Mouse (Mus musculus) lung, embryonic 14.5 days (tissue): ENCODE measurements around the gene Skiv2l. TPM values are rescaled to one million over a fixed set of nuclear protein-coding genes. Genes with fewer than 3 reads are reported as not detected.
"Not testable (repeated sequence)": the region's sequence is repeated elsewhere in the genome, so short reads cannot be mapped to it uniquely, and the experiment has no call there.

Source experiments
- ATAC-seq: fragments of 200-750 bp; cut with Nextera tagmentation; 2 replicates; pipeline ENCODE4 v1.8.0; 2017; ENCODE audit warnings: mild to moderate bottlenecking, moderate TSS enrichment, moderate library complexity; ENCODE audit not compliant: insufficient read depth
- DNase-seq: peaks from one replicate; pipeline ENCODE4 v3.0.0-alpha.2; 2015
- H3K27ac ChIP-seq: fragments of 300-500 bp; sonication (generic); 2 replicates; pipeline ENCODE4 v1.5.1; 2014; ENCODE audit warnings: low read depth, mild to moderate bottlenecking, moderate library complexity
- H3K27me3 ChIP-seq: fragments of 300-500 bp; sonication (generic); 2 replicates; pipeline ENCODE4 v1.6.1; 2014; ENCODE audit warnings: low read length, control low read depth; ENCODE audit not compliant: insufficient read depth
- H3K36me3 ChIP-seq: fragments of 300-500 bp; sonication (generic); 2 replicates; pipeline ENCODE4 v1.6.1; 2014; ENCODE audit warnings: control low read depth; ENCODE audit not compliant: insufficient read depth
- H3K4me1 ChIP-seq: fragments of 300-500 bp; sonication (generic); 2 replicates; pipeline ENCODE4 v1.6.1; 2014; ENCODE audit warnings: antibody characterized with exemption, control low read depth; ENCODE audit not compliant: insufficient read depth
- H3K4me2 ChIP-seq: fragments of 300-500 bp; sonication (generic); 2 replicates; pipeline ENCODE4 v1.6.1; 2014; ENCODE audit warnings: mild to moderate bottlenecking
- H3K4me3 ChIP-seq: fragments of 300-500 bp; sonication (generic); 2 replicates; pipeline ENCODE4 v1.5.1; 2014; ENCODE audit warnings: low read depth, low read length
- H3K9ac ChIP-seq: fragments of 300-500 bp; sonication (generic); 2 replicates; pipeline ENCODE4 v1.6.1; 2014
- H3K9me3 ChIP-seq: fragments of 300-500 bp; sonication (generic); 2 replicates; pipeline ENCODE4 v1.6.1; 2016; ENCODE audit warnings: low read depth, low read length, control low read depth
- CTCF ChIP-seq: IDR thresholded peaks from 2 replicates; pipeline ENCODE4 v1.5.1; 2016; ENCODE audit warnings: antibody characterized with exemption, low read depth
- WGBS: fragments of 180-500 bp; shearing (Covaris S2); extraction: QIAGEN DNeasy Blood & Tissue Kit; methylation state at CpG from one replicate; pipeline ENCODE4 v1.1.7; 2014; 5-methylcytosine and 5-hydroxymethylcytosine counted together
- polyA plus RNA-seq: library from polyadenylated mRNA; unstranded; fragments of >200 nt; fragmentation: Nextera tagmentation; extraction: Ambion mirVana; gene quantifications from 2 replicates; pipeline ENCODE4 v1.2.1, GENCODE M21; 2014

Gene Skiv2l
- polyA plus RNA-seq, 1 experiment from 2014 or later = 50.3 TPM

DNA sequence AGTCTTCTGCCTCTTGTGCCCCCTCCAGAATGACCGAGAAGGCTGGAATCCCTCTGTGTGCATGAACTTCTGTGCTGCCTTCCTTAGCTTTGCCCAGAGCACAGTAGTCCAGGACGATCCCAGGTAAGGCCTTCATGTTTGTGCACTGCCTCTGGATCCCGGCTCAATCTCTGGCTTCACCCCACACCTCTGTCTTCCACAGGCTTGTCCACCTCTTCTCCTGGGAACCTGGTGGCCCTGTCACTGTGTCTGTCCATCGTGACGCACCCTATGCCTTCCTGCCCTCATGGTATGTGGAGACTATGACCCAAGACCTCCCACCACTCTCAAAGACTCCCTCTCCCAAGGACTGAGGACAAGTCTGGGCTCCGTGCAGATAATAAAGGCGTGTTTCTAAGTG lies 11.2 kb downstream of the Skiv2l start:
- WGBS = 86% methylated on average over 7 of the region's 7 CpGs
- Histone ChIP-seq H3K4me2 (no peak overlapping the region), H3K36me3 (peaks cover 55% of the 10 kb centered on the region), H3K27me3 (no peaks in the 10 kb centered on the region), H3K9me3 (no peaks in the 10 kb centered on the region), H3K4me3 (no peak overlapping the region), H3K27ac (no peak overlapping the region), H3K4me1 (no peaks in the 10 kb centered on the region), H3K9ac (no peak overlapping the region)
- DNase-seq = no peak
- no peak for ATAC-seq
- no peak for TF ChIP-seq CTCF

DNA sequence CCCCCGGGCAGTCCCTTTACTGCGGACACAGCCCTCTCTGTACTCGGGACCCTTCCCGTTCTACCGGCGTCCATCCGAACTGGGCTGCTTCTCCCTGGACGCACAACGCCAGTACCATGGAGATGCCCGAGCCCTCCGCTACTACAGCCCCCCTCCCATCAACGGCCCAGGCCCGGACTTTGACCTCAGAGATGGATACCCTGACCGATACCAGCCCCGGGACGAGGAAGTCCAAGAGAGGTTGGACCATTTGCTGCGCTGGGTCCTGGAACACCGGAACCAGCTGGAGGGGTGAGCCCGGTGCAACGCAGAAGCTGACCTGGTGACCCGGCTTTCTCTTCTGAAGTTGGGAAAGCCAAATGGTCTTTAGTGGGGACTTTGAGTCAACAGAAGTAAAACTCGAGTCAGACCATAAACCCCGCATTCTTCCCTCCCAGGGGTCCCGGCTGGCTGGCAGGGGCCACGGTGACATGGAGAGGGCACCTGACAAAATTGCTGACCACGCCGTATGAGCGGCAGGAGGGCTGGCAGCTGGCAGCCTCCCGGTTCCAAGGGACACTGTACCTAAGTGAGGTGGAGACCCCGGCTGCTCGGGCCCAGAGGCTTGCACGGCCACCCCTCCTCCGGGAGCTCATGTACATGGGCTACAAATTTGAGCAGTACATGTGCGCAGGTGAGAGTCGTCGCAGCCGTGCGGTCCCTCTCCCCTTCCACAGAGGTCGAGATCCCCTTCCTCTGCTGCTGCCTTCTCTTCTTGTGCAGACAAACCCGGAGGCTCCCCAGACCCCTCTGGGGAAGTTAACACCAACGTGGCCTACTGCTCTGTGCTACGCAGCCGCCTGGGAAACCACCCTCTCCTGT lies 12.3 kb downstream of the Skiv2l start:
- H3K27me3 ChIP-seq = no peaks in the 10 kb centered on the region
- H3K27ac ChIP-seq = peak overlapping the region; percentile 61; the same call in 1 of the 2 replicates
- peak overlapping the region; percentile 66 for H3K9ac ChIP-seq
- H3K4me1 ChIP-seq = no peaks in the 10 kb centered on the region
- no peak for TF ChIP-seq CTCF
- no peak for DNase-seq
- peak overlapping the region; percentile 90 for H3K4me2 ChIP-seq
- H3K4me3 ChIP-seq = peak overlapping the region; percentile 78
- 33% methylated on average over 43 of the region's 43 CpGs for WGBS
- ATAC-seq = peak; percentile 13
- H3K9me3 ChIP-seq = no peaks in the 10 kb centered on the region
- peaks cover 46% of the 10 kb centered on the region for H3K36me3 ChIP-seq

DNA sequence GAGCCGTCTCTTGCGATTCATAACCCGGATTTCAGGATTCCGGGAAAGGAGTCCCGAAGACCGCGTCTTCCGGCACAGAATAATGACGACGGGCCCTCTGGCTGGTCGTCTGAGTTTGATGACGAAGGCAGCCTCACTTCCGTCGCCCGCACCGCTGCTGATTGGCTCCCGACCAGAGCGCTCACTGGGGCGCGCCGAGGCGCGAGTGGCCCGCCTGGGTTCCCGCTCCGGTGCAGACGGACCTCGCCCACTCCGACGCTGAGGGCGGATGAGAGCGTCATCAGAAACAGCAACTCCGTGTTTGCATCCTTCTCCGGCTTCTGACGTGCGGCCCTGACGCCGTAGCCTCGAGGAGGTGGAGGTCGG lies 13.2 kb downstream of the Skiv2l start, which contains the start of the genes Stk19 and Dxo:
Gene Stk19, minus strand, starts transcription at position 90 of the 366 bp plus-strand sequence.
Gene Dxo, plus strand, starts transcription at position 164 of the 366 bp plus-strand sequence.
- H3K4me1 ChIP-seq = no peaks in the 10 kb centered on the region
- ATAC-seq (peak; percentile 90), DNase-seq (peak; percentile 99)
- no peaks in the 10 kb centered on the region for H3K9me3 ChIP-seq
- TF ChIP-seq CTCF = no peak
- H3K36me3 ChIP-seq = peaks cover 41% of the 10 kb centered on the region
- WGBS = under 1% methylated on average over 40 of the region's 40 CpGs
- no peaks in the 10 kb centered on the region for H3K27me3 ChIP-seq
- H3K4me2 ChIP-seq = peak within 1 kb of the TSS; percentile 90
- peak within 1 kb of the TSS; percentile 61; the same call in 1 of the 2 replicates for H3K27ac ChIP-seq
- peak within 1 kb of the TSS; percentile 66 for H3K9ac ChIP-seq
- H3K4me3 ChIP-seq = peak within 1 kb of the TSS; percentile 78

DNA sequence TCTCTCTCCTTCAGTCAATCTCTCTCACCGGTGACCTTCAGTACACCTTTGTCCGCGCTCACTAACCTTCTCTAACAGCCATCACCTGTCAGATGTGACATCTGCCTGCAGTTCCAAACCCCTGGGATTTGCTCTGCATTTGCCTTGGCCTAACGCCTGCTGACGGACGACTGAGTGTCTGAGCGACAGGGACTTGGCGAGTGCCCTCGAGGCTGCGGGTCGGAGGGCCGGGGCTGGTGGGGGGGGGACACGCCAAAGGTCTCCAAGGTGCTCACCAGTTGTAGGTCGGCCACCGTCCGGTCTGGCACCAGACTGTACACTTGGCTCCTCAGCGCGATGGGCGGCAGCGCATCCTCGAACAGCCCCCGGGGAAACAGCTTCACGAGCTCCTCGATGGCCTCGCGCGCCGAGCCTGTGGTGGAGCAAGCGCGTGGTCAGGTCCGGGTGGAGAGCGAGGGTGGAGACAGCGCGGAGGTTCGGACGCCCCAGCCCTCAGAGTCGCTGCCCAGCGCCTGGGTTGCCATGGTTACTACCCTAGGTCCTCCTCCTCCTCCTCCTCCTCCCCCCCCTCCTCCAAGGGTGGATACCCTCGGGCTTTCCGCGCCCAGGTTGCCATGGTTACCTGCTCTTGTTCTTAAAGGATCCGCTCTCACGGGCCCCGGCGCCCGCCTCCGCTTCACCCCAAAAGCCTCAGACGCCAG lies 13.7 kb downstream of the Skiv2l start:
- Histone ChIP-seq H3K4me1 (no peaks in the 10 kb centered on the region), H3K27me3 (no peaks in the 10 kb centered on the region), H3K4me3 (peak overlapping the region; percentile 78), H3K9me3 (no peaks in the 10 kb centered on the region), H3K9ac (peak overlapping the region; percentile 66), H3K27ac (peak overlapping the region; percentile 48; the same call in 1 of the 2 replicates), H3K4me2 (peak overlapping the region; percentile 90), H3K36me3 (peaks cover 38% of the 10 kb centered on the region)
- DNase-seq (no peak), ATAC-seq (peak; percentile 85)
- WGBS = 4% methylated on average over 39 of the region's 48 CpGs
- no peak for TF ChIP-seq CTCF

DNA sequence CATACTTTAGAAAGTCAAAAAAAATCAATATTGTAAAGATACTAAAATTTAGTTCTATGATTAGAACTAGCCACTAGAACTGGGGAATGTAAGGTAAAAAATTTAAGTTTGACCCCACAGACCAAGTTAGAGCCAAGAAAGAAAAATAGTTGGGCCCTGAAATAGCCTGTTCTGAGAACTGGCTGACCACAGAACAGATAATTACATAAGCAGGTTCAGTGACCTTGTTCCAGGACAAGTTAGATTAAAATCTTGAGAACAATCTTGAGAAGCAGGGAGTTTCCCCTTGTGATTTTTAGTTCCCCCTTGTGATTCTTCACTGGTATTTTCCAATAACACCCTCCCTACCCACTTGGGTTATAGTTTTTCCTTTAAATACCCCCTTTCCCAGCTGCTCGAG lies 19.2 kb downstream of the Skiv2l start:
- H3K36me3 ChIP-seq = peaks cover 39% of the 10 kb centered on the region
- not testable (repeated sequence) for H3K4me1 ChIP-seq, H3K9me3 ChIP-seq, ATAC-seq, H3K27ac ChIP-seq, DNase-seq, H3K4me3 ChIP-seq, H3K9ac ChIP-seq, H3K27me3 ChIP-seq, H3K4me2 ChIP-seq
- 83% methylated on average over 1 of the region's 1 CpGs for WGBS

DNA sequence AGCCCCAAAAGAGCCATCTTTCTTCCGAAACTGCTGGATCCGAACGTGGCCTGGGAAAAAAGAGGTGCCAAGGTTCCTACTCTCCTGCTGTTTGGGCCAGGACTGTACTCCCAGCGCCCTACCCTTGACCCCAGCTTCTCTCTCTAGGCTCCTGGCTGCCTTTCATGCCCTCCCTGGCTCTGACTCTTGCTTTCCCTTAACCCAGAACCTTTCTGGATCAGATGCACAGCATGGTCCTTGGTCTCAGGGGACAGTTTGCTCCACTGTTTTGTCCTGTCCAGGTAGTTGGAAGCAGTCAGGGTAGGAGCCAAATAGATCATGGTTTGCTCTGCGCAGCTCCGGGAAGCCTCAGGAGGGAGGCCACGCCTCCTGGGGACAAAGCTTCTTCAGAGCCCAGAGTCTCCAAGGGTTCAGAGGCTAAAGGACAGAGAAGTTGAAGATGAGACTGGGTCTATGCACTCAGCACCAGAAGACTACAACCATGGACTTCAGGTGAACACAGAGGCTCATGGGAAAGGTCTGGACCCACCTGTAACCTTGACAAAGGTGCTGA lies 35.1 kb downstream of the Skiv2l start:
- no peak overlapping the region for H3K4me2 ChIP-seq
- H3K36me3 ChIP-seq = no peaks in the 10 kb centered on the region
- ATAC-seq (no peak), DNase-seq (no peak)
- no peak overlapping the region for H3K9ac ChIP-seq
- H3K4me1 ChIP-seq = no peaks in the 10 kb centered on the region
- H3K27me3 ChIP-seq = no peaks in the 10 kb centered on the region
- no peaks in the 10 kb centered on the region for H3K9me3 ChIP-seq
- TF ChIP-seq CTCF = no peak
- 77% methylated on average over 7 of the region's 7 CpGs for WGBS
- no peak overlapping the region for H3K27ac ChIP-seq
- no peak overlapping the region for H3K4me3 ChIP-seq

DNA sequence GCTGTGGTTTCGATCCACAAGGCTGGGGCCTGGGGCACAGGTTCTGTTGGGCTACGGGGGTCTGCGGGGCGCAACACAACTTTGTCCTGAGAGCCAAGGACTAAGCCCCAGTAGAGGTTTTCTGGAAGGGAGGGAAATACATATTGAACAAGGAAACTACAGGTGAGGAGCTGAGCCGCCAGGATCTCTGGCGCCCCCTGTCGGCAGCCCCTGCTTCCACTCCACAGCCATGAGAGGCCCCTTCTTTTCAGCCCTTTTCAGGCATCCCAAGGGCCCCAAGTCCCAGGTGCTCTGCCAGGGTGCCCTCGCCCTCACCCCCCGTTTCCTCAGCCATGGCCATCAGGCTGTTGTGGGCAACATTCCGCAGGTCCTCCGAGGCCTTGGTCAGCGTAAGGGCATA lies 36.3 kb downstream of the Skiv2l start:
- DNase-seq = peak; percentile 41
- not testable (repeated sequence) for ATAC-seq, H3K9ac ChIP-seq, H3K4me1 ChIP-seq, H3K27me3 ChIP-seq, H3K27ac ChIP-seq, H3K4me2 ChIP-seq, H3K36me3 ChIP-seq, H3K9me3 ChIP-seq, H3K4me3 ChIP-seq
- WGBS = 62% methylated on average over 12 of the region's 12 CpGs
- TF ChIP-seq CTCF = peak; percentile 71
